Mouse (Mus musculus): ENCODE data around the gene Nid1.
"Not testable (repeated sequence)": the region's sequence is repeated elsewhere in the genome, so short reads cannot be mapped to it uniquely, and the experiment has no call there.

The Nid1 gene

GRCm38 (mm10) chr13:13493517-13493916, 56.2 kb downstream of the Nid1 start:
- DNase-seq: peak; percentile 90

GRCm38 (mm10) chr13:13498022-13498421, 60.7 kb downstream of the Nid1 start:
- no peak for DNase-seq

GRCm38 (mm10) chr13:13502406-13502805, 65.1 kb downstream of the Nid1 start:
- peak; percentile 85 for DNase-seq

- DNase-seq: peak; percentile 96
Observed at GRCm38 (mm10) chr13:13503695-13504386, 66.5 kb downstream of the Nid1 start.

- peak; percentile 87 for DNase-seq
Observed at GRCm38 (mm10) chr13:13505063-13505462, 67.7 kb downstream of the Nid1 start.

- no peak for DNase-seq
Observed at GRCm38 (mm10) chr13:13506556-13506955, 69.2 kb downstream of the Nid1 start.

GRCm38 (mm10) chr13:13514861-13515260, 77.5 kb downstream of the Nid1 start:
- no peak for DNase-seq

GRCm38 (mm10) chr13:13516376-13517225, 79.2 kb downstream of the Nid1 start:
- DNase-seq: peak; percentile 97

- DNase-seq: no peak
Observed at GRCm38 (mm10) chr13:13518114-13518513, 80.8 kb downstream of the Nid1 start.

GRCm38 (mm10) chr13:13520436-13520835, 83.1 kb downstream of the Nid1 start:
- DNase-seq: no peak

- DNase-seq: no peak
Observed at GRCm38 (mm10) chr13:13523625-13524584, 86.6 kb downstream of the Nid1 start.

- no peak for DNase-seq
Observed at GRCm38 (mm10) chr13:13525205-13525604, 87.9 kb downstream of the Nid1 start.

GRCm38 (mm10) chr13:13525877-13526276, 88.5 kb downstream of the Nid1 start:
- DNase-seq: no peak

GRCm38 (mm10) chr13:13529115-13529542, 91.8 kb downstream of the Nid1 start:
- DNase-seq: peak; percentile 93

GRCm38 (mm10) chr13:13530913-13531312, 93.6 kb downstream of the Nid1 start:
- peak; percentile 86 for DNase-seq

GRCm38 (mm10) chr13:13531923-13532322, 94.6 kb downstream of the Nid1 start:
- DNase-seq: no peak

GRCm38 (mm10) chr13:13536555-13536954, 99.2 kb downstream of the Nid1 start:
- no peak for DNase-seq

- DNase-seq: peak; percentile 89
Observed at GRCm38 (mm10) chr13:13537272-13538015, 100.1 kb downstream of the Nid1 start.

- DNase-seq: peak; percentile 99
Observed at GRCm38 (mm10) chr13:13538585-13539300, 101.4 kb downstream of the Nid1 start.

GRCm38 (mm10) chr13:13543073-13543472, 105.7 kb downstream of the Nid1 start:
- not testable (repeated sequence) for DNase-seq

GRCm38 (mm10) chr13:13546792-13547191, 109.4 kb downstream of the Nid1 start:
- peak; percentile 66 for DNase-seq

Data from heart, adult 11 months (tissue).